Mouse (Mus musculus) liver, embryonic 11.5 days (tissue): Measurements from ENCODE around the gene Gm49711. TPM values are rescaled to one million over a fixed set of nuclear protein-coding genes. Genes with fewer than 3 reads are reported as not detected.

ENCODE experiments used
- ATAC-seq: fragments of 200-750 bp; cut with Nextera tagmentation; replicated peaks from 2 replicates; pipeline ENCODE4 v1.8.0; 2017; ENCODE audit warnings: moderate number of reproducible peaks, mild to moderate bottlenecking, moderate TSS enrichment, moderate library complexity; ENCODE audit not compliant: low FRiP score
- DNase-seq: peaks from one replicate; pipeline ENCODE4 v3.0.0-alpha.2; 2017; ENCODE audit warnings: low spot score
- H3K27ac ChIP-seq: fragments of 300-500 bp; sonication (generic); 2 replicates; pipeline ENCODE4 v1.5.1; 2014; ENCODE audit warnings: mild to moderate bottlenecking, low read depth, low read length, control low read depth
- H3K27me3 ChIP-seq: fragments of 300-500 bp; sonication (generic); replicated peaks from 2 replicates; pipeline ENCODE4 v1.6.1; 2014; ENCODE audit warnings: low read length, mixed read lengths; ENCODE audit not compliant: control insufficient read depth, insufficient read depth
- H3K36me3 ChIP-seq: fragments of 300-500 bp; sonication (generic); 2 replicates; pipeline ENCODE4 v1.6.1; 2014; ENCODE audit warnings: mild to moderate bottlenecking, low read length, moderate library complexity, mixed read lengths; ENCODE audit not compliant: control insufficient read depth, insufficient read depth
- H3K4me1 ChIP-seq: fragments of 300-500 bp; sonication (generic); replicated peaks from 2 replicates; pipeline ENCODE4 v1.6.1; 2014; ENCODE audit warnings: low read length, mixed read lengths; ENCODE audit not compliant: control insufficient read depth, insufficient read depth
- H3K4me2 ChIP-seq: fragments of 300-500 bp; sonication (generic); 2 replicates; pipeline ENCODE4 v1.6.1; 2014; ENCODE audit warnings: mild to moderate bottlenecking, control low read depth, moderate library complexity
- H3K4me3 ChIP-seq: fragments of 300-500 bp; sonication (generic); 2 replicates; pipeline ENCODE4 v1.5.1; 2014; ENCODE audit warnings: low read depth, low read length, control low read depth
- H3K9ac ChIP-seq: fragments of 300-500 bp; sonication (generic); 2 replicates; pipeline ENCODE4 v1.6.1; 2014; ENCODE audit warnings: low read depth, low read length, control low read depth
- H3K9me3 ChIP-seq: fragments of 300-500 bp; sonication (generic); 2 replicates; pipeline ENCODE4 v1.6.1; 2016; ENCODE audit warnings: low read length, inconsistent platforms, mixed read lengths; ENCODE audit not compliant: control insufficient read depth
- WGBS: fragments of 180-500 bp; shearing (Covaris S2); extraction: QIAGEN DNeasy Blood & Tissue Kit; methylation state at CpG from one replicate; pipeline ENCODE4 v1.1.7; 2014; 5-methylcytosine and 5-hydroxymethylcytosine counted together
- polyA plus RNA-seq: library from polyadenylated mRNA; unstranded; fragments of >200 nt; fragmentation: Nextera tagmentation; extraction: Ambion mirVana; gene quantifications from 2 replicates; pipeline ENCODE4 v1.2.1, GENCODE M21; 2014

The Gm49711 gene
- polyA plus RNA-seq, 1 experiment from 2014 or later = 0.15 TPM

DNA sequence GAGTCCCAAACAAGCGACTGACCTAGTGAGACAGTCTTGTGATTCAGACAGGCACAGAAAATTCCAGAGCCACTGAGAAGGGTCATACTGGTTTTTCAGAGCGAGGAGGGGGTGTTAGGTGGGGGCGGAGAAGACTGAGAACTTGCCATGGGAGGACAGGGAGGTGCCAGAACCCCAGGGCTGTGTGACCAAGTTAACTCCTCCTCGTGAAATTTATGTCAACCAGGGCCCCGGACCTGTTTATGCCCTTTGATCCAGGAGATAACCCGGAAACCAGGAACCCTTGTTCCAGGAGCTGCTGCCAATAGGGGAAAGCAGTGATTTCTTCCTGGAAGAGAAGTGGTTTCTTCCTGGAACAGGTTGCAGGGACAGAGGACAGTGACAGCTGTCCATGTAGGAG is 101.0 kb downstream of the Gm49711 start:
- WGBS = 24% methylated on average over 6 of the region's 6 CpGs
- Histone ChIP-seq H3K4me3 (no peak overlapping the region; the same call in 1 of the 2 replicates), H3K27ac (no peak overlapping the region), H3K9me3 (no peaks in the 10 kb centered on the region), H3K36me3 (no peaks in the 10 kb centered on the region), H3K27me3 (peaks cover 22% of the 10 kb centered on the region), H3K4me2 (peak overlapping the region; percentile 65), H3K9ac (no peak overlapping the region), H3K4me1 (no peaks in the 10 kb centered on the region)
- ATAC-seq = no peak
- no peak for DNase-seq

- peaks cover 15% of the 10 kb centered on the region for H3K27me3 ChIP-seq
- ATAC-seq (no peak), DNase-seq (no peak)
- no peaks in the 10 kb centered on the region for H3K9me3 ChIP-seq
- H3K4me2 ChIP-seq = no peak overlapping the region
- H3K36me3 ChIP-seq = no peaks in the 10 kb centered on the region
- H3K4me3 ChIP-seq = no peak overlapping the region
- no peak overlapping the region for H3K9ac ChIP-seq
- 62% methylated on average over 4 of the region's 4 CpGs for WGBS
- H3K27ac ChIP-seq = no peak overlapping the region
- H3K4me1 ChIP-seq = no peaks in the 10 kb centered on the region
Measured at GRCm38 (mm10) chr16:92162289-92162688, 104.2 kb downstream of the Gm49711 start.

DNA sequence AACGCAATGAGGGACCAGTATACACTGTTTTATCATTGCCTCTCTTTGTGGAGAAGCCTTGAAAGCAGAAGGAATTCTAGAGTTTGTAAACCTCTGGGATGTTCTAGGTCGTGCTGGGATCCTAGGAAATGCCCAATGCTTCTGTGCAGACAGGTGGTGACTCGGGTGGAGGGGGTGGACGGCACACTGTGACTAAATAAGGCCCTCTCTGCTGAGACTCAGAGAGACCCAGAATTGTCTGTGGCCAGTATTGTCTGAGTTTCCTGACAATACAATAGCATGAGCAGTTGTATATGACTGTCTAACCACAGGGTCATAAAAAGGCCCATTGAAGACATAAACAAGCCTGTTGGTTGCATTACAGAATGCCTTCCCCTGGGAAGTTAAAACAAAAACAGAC is 105.4 kb downstream of the Gm49711 start:
- Histone ChIP-seq H3K9ac (no peak overlapping the region), H3K4me1 (no peaks in the 10 kb centered on the region), H3K4me3 (no peak overlapping the region), H3K4me2 (no peak overlapping the region), H3K27ac (no peak overlapping the region), H3K27me3 (peaks cover 7% of the 10 kb centered on the region), H3K36me3 (no peaks in the 10 kb centered on the region), H3K9me3 (no peaks in the 10 kb centered on the region)
- no peak for DNase-seq
- 73% methylated on average over 4 of the region's 4 CpGs for WGBS
- ATAC-seq = no peak

DNA sequence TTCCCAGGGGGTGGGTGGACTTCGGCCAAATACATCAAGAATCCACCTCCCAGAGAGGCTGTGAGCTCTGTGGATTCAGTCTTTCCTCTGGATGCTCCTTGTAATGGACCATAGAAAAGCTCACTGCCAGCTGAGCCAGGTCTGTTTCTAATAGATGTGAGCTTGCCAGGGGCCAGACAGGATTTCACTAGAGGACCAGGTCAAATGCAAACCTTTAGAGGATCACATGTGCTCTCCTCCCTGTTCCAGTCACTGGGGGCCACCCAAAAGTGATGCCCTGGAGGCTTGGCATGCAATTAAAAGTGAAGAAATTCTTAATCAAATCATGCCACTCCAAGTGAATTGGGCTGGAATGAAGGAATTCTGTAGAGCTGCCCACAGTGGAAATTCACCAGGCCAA is 117.9 kb downstream of the Gm49711 start:
- no peak overlapping the region for H3K4me2 ChIP-seq
- WGBS = 83% methylated on average over 1 of the region's 1 CpGs
- ATAC-seq (no peak), DNase-seq (no peak)
- H3K9me3 ChIP-seq = no peaks in the 10 kb centered on the region
- H3K27me3 ChIP-seq = no peaks in the 10 kb centered on the region
- H3K4me1 ChIP-seq = no peaks in the 10 kb centered on the region
- H3K27ac ChIP-seq = no peak overlapping the region
- no peaks in the 10 kb centered on the region for H3K36me3 ChIP-seq
- no peak overlapping the region for H3K4me3 ChIP-seq
- H3K9ac ChIP-seq = no peak overlapping the region

- WGBS = 81% methylated on average over 1 of the region's 1 CpGs
- H3K4me2 ChIP-seq = no peak overlapping the region
- ATAC-seq (no peak), DNase-seq (no peak)
- no peaks in the 10 kb centered on the region for H3K27me3 ChIP-seq
- H3K4me1 ChIP-seq = no peaks in the 10 kb centered on the region
- H3K36me3 ChIP-seq = no peaks in the 10 kb centered on the region
- H3K9me3 ChIP-seq = no peaks in the 10 kb centered on the region
- H3K9ac ChIP-seq = no peak overlapping the region
- no peak overlapping the region for H3K27ac ChIP-seq
- no peak overlapping the region for H3K4me3 ChIP-seq
Measured at GRCm38 (mm10) chr16:92177718-92178117, 119.6 kb downstream of the Gm49711 start.

DNA sequence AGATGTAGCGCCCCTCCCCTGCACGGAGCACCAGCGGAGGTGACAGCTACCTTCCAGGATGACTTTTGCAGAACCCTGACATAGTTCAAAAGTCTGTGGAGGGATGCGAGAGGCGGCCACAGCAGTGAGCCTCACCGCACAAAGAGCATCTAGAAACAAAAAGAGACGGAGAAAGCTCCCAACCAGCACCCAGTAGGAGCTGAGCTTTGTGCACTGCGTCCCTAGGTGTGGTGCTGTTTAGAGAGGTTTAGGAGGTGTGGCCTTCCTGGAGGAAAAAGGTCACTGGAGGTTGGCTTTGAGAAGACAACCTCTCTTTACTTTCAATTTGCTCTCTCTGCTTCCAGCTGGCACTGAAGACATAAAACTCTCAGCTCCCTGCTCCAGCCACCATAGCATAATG is 121.2 kb downstream of the Gm49711 start:
- H3K4me3 ChIP-seq = no peak overlapping the region
- DNase-seq = no peak
- H3K9me3 ChIP-seq = no peaks in the 10 kb centered on the region
- H3K27ac ChIP-seq = no peak overlapping the region
- H3K9ac ChIP-seq = no peak overlapping the region
- no peak for ATAC-seq
- no peaks in the 10 kb centered on the region for H3K27me3 ChIP-seq
- WGBS = 68% methylated on average over 8 of the region's 8 CpGs
- no peak overlapping the region for H3K4me2 ChIP-seq
- H3K4me1 ChIP-seq = no peaks in the 10 kb centered on the region
- H3K36me3 ChIP-seq = no peaks in the 10 kb centered on the region

GRCm38 (mm10) chr16:92183477-92183876 is 125.4 kb downstream of the Gm49711 start:
- H3K36me3 ChIP-seq = no peaks in the 10 kb centered on the region
- H3K9me3 ChIP-seq = no peaks in the 10 kb centered on the region
- ATAC-seq (no peak), DNase-seq (no peak)
- H3K4me2 ChIP-seq = no peak overlapping the region
- 40% methylated on average over 4 of the region's 4 CpGs for WGBS
- no peaks in the 10 kb centered on the region for H3K27me3 ChIP-seq
- H3K4me1 ChIP-seq = no peaks in the 10 kb centered on the region
- no peak overlapping the region for H3K9ac ChIP-seq
- H3K4me3 ChIP-seq = no peak overlapping the region
- no peak overlapping the region for H3K27ac ChIP-seq

DNA sequence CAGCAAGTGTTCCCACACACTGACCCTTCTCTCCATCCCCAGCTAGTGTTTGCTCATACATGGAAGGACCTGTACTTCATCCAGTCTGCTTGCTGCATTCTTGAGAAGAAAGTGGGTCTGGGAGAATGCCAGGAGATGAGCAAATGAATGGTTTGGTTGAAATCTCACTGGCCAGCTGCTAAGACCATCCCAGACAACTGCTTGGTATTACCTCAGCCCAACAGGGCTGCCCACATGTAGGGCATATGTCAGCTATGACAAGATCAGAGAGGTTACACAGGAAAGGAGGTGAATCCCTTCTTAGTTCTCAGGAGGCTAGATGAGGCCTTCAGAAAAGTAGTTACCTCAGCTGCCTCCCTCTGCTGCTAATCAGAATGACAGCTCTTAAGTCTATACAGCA is 132.5 kb downstream of the Gm49711 start:
- Histone ChIP-seq H3K27ac (no peak overlapping the region), H3K4me3 (no peak overlapping the region), H3K36me3 (no peaks in the 10 kb centered on the region), H3K9me3 (peaks cover 3% of the 10 kb centered on the region; the same call in 1 of the 2 replicates), H3K9ac (no peak overlapping the region), H3K4me1 (no peaks in the 10 kb centered on the region), H3K27me3 (no peaks in the 10 kb centered on the region), H3K4me2 (no peak overlapping the region)
- ATAC-seq (no peak), DNase-seq (no peak)

DNA sequence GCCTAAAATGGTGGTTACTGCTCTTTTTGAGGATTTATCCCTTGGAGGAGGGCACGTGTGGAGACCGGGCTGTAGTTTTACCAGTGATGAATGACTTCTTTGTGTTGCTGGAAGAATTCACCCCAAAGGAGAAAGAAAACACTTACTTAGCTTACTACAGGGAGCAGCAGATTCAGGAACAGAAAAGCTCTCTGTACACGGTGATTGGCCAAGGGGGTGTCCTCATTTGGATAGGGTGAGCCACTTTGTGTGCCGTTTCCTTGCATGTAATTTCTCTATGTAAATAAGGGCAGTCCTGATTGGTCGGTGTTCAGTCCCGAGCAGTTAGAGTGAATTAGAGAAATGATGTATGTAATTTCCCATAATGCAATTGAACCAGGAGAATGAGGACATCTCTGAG is 137.0 kb downstream of the Gm49711 start:
- Histone ChIP-seq H3K4me1 (no peaks in the 10 kb centered on the region), H3K9me3 (peaks cover 3% of the 10 kb centered on the region; the same call in 1 of the 2 replicates), H3K9ac (no peak overlapping the region), H3K4me2 (no peak overlapping the region), H3K36me3 (no peaks in the 10 kb centered on the region), H3K27ac (no peak overlapping the region), H3K4me3 (no peak overlapping the region), H3K27me3 (no peaks in the 10 kb centered on the region)
- WGBS = 86% methylated on average over 6 of the region's 6 CpGs
- ATAC-seq (no peak), DNase-seq (no peak)
